Mouse (Mus musculus) erythroid progenitor cell, adult 5-6 weeks (primary cell): Measurements from ENCODE around the gene Gfra1. TPM values are rescaled to one million over a fixed set of nuclear protein-coding genes. Genes with fewer than 3 reads are reported as not detected.

Source experiments
- ATAC-seq: replicated peaks from 2 replicates; pipeline ENCODE4 v1.8.0; 2016; ENCODE audit warnings: moderate number of reproducible peaks, mild to moderate bottlenecking, moderate TSS enrichment, inconsistent platforms; ENCODE audit not compliant: poor library complexity, low FRiP score, severe bottlenecking
- total RNA-seq, 2 experiments: library from RNA; stranded (forward) in 1 of 2; stranded (reverse) in 1 of 2; fragments of 150-400 nt in 1 of 2; fragments of 186-747, 209-891 nt in 1 of 2; gene quantifications; 2 replicates each; pipeline versions ENCODE4 v1.2.3 to v1.2.4; 2015 to 2017; ENCODE audit warnings: low replicate concordance in 2 of 2

Gfra1 gene
- total RNA-seq, 2 experiments from 2014 or later: 1.2 to 5.9 TPM

GRCm38 (mm10) chr19:58193733-58194456 is 261.8 kb downstream of the Gfra1 start:
- ATAC-seq: no peak

GRCm38 (mm10) chr19:58190947-58191346 is 264.8 kb downstream of the Gfra1 start:
- ATAC-seq: no peak

GRCm38 (mm10) chr19:58186558-58186957 is 269.2 kb downstream of the Gfra1 start:
- no peak for ATAC-seq

Other genes starting within 250 kb of the Gfra1 start
- not detected in 2 replicates for gene Ccdc172, start 56.1 kb upstream of the Gfra1 start, total RNA-seq (2015; ENCODE audit: low replicate concordance)
- not detected in 2 replicates for gene Ccdc172, start 56.1 kb upstream of the Gfra1 start, total RNA-seq (2017; ENCODE audit: low replicate concordance)
- not detected in 2 replicates for gene Pnlip, start 196.6 kb upstream of the Gfra1 start, total RNA-seq (2015; ENCODE audit: low replicate concordance)
- gene Pnlip, start 196.6 kb upstream of the Gfra1 start, total RNA-seq (2017; ENCODE audit: low replicate concordance): not detected in 2 replicates